Mouse (Mus musculus): ENCODE results near the gene Stn1. TPM values are rescaled to one million over a fixed set of nuclear protein-coding genes. Genes with fewer than 3 reads are reported as not detected.

Stn1 gene
- polyA plus RNA-seq, 1 experiment from 2014 or later = 53.6 TPM

DNA sequence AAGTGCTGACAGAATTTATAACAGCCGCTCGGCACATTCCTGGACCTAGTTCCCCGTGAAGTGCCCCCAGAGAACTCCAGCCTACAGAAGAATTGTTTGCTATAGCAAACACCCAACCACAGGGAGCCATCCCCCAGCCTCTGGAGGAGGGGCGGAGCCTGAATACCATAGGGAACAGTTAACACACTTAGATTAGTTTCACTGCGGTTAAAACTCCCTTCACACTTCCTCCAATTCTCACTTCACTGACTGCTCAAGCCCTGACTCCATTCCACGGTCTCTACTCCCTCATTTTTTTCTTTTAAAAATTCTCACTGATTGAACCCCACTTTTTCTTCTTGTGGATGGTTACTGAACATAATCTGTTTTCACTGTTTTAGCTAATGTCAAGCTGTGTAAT is 1.5 kb upstream of the Stn1 start:
- Histone ChIP-seq H3K9ac (no peak overlapping the region), H3K27ac (replicated peaks) (peak overlapping the region; percentile 89; the same call in 1 of the 2 replicates), H3K4me2 (replicated peaks) (no peak overlapping the region), H3K9me3 (replicated peaks) (no peaks in the 10 kb centered on the region), H3K27me3 (no peaks in the 10 kb centered on the region), H3K4me1 (peaks cover 32% of the 10 kb centered on the region), H3K36me3 (no peaks in the 10 kb centered on the region), H3K4me3 (replicated peaks) (no peak overlapping the region)
- WGBS = 13% methylated on average over 6 of the region's 6 CpGs
- no peak for ATAC-seq (ENCODE audit: insufficient number of reproducible peaks, low FRiP score, low TSS enrichment, low read depth)

DNA sequence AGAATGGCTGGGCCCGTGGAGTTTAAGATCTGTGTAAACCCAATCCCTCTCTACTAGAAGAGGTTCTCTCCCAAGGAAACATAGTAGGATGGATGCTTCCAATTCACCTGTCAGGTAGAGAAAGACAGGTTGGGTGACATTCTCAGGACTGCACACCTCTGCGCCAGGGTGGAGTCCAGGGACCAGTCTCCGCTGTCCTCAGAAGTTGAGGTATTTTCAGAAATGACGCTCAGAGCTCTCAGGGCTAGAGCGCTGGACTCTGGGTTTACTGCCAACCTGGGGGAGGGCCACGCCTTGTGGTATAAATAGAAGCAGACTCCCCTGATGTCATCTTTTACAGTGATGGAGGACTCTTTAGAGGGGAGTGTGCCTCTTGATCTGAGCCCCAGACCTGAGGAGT is 572 bp upstream of the Stn1 start:
- 67% methylated on average over 6 of the region's 6 CpGs for WGBS
- peak overlapping the region; percentile 56; the same call in 1 of the 2 replicates for H3K4me3 ChIP-seq (replicated peaks)
- no peak for ATAC-seq (ENCODE audit: insufficient number of reproducible peaks, low FRiP score, low TSS enrichment, low read depth)

DNA sequence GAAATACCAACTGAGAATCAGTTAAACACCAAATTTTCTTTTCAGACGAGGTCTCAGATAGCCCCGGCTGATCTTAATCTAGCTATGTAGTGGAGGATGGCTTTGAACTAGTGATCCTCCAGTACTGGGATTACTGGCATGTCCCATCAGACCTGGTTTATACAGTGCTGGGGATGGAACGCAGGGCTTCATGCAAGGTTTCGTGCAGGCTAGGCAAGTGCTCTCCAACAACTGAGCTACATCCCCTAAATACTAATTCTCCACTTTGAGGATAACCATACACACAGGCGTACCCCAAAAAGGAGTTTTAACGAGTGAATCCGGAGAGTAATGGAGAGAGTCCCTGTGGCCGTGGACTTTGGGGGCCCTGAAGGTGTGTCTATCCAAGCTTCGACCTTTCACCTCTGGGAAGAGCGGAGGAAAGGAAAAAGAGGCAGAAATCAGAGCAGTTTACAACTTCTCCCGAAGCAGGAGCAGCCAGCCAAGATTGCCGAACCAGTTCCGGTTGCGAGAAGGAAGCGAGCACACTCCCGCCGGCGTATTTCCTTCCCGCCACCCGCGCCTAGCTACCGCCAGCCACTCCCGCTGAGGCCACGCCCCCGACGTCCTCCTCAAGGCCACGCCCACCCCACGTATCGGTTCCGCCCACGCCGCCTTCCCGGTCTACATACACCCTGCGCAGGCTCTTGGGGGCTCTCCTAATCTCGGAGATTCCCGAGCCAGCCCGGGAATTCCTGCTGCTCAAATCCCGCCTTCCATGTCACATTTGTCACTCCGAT is 597 bp downstream of the Stn1 start:
- ATAC-seq (ENCODE audit: insufficient number of reproducible peaks, low FRiP score, low TSS enrichment, low read depth) = peak; percentile 97
- H3K4me1 ChIP-seq = peaks cover 32% of the 10 kb centered on the region
- H3K9me3 ChIP-seq (replicated peaks) = no peaks in the 10 kb centered on the region
- peaks cover 5% of the 10 kb centered on the region; the same call in 1 of the 2 replicates for H3K36me3 ChIP-seq
- H3K27me3 ChIP-seq = no peaks in the 10 kb centered on the region
- peak overlapping the region; percentile 56 for H3K4me3 ChIP-seq (replicated peaks)
- peak overlapping the region; percentile 68 for H3K4me2 ChIP-seq (replicated peaks)
- WGBS = 4% methylated on average over 39 of the region's 39 CpGs
- H3K9ac ChIP-seq = peak overlapping the region; percentile 55
- peak overlapping the region; percentile 89 for H3K27ac ChIP-seq (replicated peaks)

More for the DNA sequence above, 572 bp upstream of the Stn1 start:
- Histone ChIP-seq H3K4me1 (peaks cover 32% of the 10 kb centered on the region), H3K9me3 (replicated peaks) (no peaks in the 10 kb centered on the region), H3K9ac (0 out of 2 replicates have a peak overlapping the region, but pooled peaks have one; percentile 40), H3K36me3 (no peaks in the 10 kb centered on the region), H3K27ac (replicated peaks) (peak overlapping the region; percentile 89), H3K4me2 (replicated peaks) (peak overlapping the region; percentile 68), H3K27me3 (no peaks in the 10 kb centered on the region)

- Histone ChIP-seq H3K36me3 (peaks cover 13% of the 10 kb centered on the region), H3K27me3 (no peaks in the 10 kb centered on the region), H3K4me3 (replicated peaks) (no peak overlapping the region), H3K9me3 (replicated peaks) (no peaks in the 10 kb centered on the region), H3K27ac (replicated peaks) (no peak overlapping the region), H3K4me1 (peaks cover 40% of the 10 kb centered on the region), H3K9ac (no peak overlapping the region), H3K4me2 (replicated peaks) (no peak overlapping the region)
- WGBS = 49% methylated on average over 1 of the region's 1 CpGs
- no peak for ATAC-seq (ENCODE audit: insufficient number of reproducible peaks, low FRiP score, low TSS enrichment, low read depth)
Measured at GRCm38 (mm10) chr19:47534131-47534530, 3.2 kb downstream of the Stn1 start.

DNA sequence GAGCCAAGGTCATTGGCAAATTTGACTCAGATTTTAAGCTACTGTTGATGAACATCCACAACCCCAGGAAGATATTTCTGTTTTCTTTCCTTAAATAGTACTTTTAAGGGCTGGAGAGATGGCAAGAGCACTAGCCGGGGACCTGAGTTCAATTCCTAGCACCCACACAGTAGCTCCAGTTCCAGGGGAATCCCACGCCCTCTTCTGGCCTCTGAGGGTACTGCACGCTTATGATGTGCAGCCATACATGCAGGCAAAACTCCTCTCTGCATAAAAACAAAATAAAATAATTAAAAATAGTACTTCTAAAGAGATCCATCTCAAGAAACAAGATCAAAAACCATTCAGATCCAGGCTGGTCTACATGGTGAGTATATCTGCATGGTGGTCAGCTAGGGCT is 4.9 kb downstream of the Stn1 start:
- H3K4me2 ChIP-seq (replicated peaks) = no peak overlapping the region
- H3K27ac ChIP-seq (replicated peaks) = no peak overlapping the region
- no peak for ATAC-seq (ENCODE audit: insufficient number of reproducible peaks, low FRiP score, low TSS enrichment, low read depth)
- WGBS = 83% methylated on average over 3 of the region's 3 CpGs
- H3K4me1 ChIP-seq = peaks cover 27% of the 10 kb centered on the region
- H3K9ac ChIP-seq = no peak overlapping the region
- peaks cover 16% of the 10 kb centered on the region for H3K36me3 ChIP-seq
- no peak overlapping the region for H3K4me3 ChIP-seq (replicated peaks)
- no peaks in the 10 kb centered on the region for H3K9me3 ChIP-seq (replicated peaks)
- no peaks in the 10 kb centered on the region for H3K27me3 ChIP-seq

DNA sequence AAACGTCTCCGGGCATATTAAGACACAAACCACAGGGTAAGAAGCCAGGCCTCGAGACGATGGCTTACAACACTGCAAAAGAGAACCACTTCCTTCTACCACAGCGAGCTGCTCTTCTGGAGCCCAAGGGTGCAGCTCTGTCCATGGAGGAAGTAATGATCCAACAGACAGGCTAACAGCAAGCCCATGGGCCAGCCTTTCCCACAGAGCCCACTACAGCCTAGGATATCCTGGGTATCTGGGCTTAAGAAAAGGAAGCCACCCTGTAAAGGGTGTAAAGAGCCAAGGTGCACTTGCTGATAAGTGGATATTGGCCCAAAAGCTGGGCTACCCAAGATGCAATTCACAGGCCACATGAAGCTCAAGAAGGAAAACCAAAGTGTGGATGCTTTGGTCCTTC is 6.0 kb downstream of the Stn1 start:
- Histone ChIP-seq H3K9me3 (replicated peaks) (no peaks in the 10 kb centered on the region), H3K27ac (replicated peaks) (no peak overlapping the region; the same call in 1 of the 2 replicates), H3K4me2 (replicated peaks) (no peak overlapping the region), H3K27me3 (no peaks in the 10 kb centered on the region), H3K36me3 (peaks cover 16% of the 10 kb centered on the region), H3K4me3 (replicated peaks) (no peak overlapping the region), H3K4me1 (peaks cover 32% of the 10 kb centered on the region), H3K9ac (no peak overlapping the region)
- 51% methylated on average over 5 of the region's 5 CpGs for WGBS
- ATAC-seq (ENCODE audit: insufficient number of reproducible peaks, low FRiP score, low TSS enrichment, low read depth) = no peak

GRCm38 (mm10) chr19:47526239-47526986 is 10.9 kb downstream of the Stn1 start:
- H3K9me3 ChIP-seq (replicated peaks) = no peaks in the 10 kb centered on the region
- 53% methylated on average over 21 of the region's 21 CpGs for WGBS
- peak; percentile 49; the same call in 1 of the 2 replicates for ATAC-seq (ENCODE audit: insufficient number of reproducible peaks, low FRiP score, low TSS enrichment, low read depth)
- H3K9ac ChIP-seq = no peak overlapping the region
- peaks cover 43% of the 10 kb centered on the region for H3K36me3 ChIP-seq
- H3K27me3 ChIP-seq = no peaks in the 10 kb centered on the region
- H3K27ac ChIP-seq (replicated peaks) = peak overlapping the region; percentile 77
- no peak overlapping the region for H3K4me2 ChIP-seq (replicated peaks)
- no peak overlapping the region for H3K4me3 ChIP-seq (replicated peaks)
- H3K4me1 ChIP-seq = peaks cover 22% of the 10 kb centered on the region

DNA sequence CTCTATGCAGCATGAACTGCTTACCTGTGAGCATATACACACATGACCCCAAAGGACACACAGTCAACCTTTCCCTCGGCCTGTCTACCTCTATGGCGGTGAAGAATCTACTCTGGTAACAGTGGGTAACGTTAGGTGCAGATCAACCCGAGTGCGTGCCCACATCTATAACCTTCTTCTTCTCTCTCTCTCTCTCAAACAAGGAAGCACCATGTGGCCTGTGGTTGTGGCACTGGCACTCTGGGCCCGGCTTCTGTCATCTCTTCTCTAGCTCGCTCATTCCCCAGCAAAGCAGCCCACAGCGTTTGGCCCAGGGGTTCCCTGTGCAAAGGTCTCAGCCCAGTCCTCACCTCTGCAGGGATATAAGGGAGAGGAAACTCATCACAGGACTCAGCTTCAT is 12.4 kb downstream of the Stn1 start:
- no peak for ATAC-seq (ENCODE audit: insufficient number of reproducible peaks, low FRiP score, low TSS enrichment, low read depth)
- H3K9ac ChIP-seq = no peak overlapping the region
- no peaks in the 10 kb centered on the region for H3K27me3 ChIP-seq
- 95% methylated on average over 8 of the region's 8 CpGs for WGBS
- no peak overlapping the region for H3K4me3 ChIP-seq (replicated peaks)
- H3K9me3 ChIP-seq (replicated peaks) = no peaks in the 10 kb centered on the region
- H3K27ac ChIP-seq (replicated peaks) = no peak overlapping the region
- H3K36me3 ChIP-seq = peaks cover 40% of the 10 kb centered on the region
- H3K4me2 ChIP-seq (replicated peaks) = no peak overlapping the region
- H3K4me1 ChIP-seq = peaks cover 15% of the 10 kb centered on the region

- H3K27ac ChIP-seq (replicated peaks) = no peak overlapping the region
- no peak overlapping the region for H3K9ac ChIP-seq
- peaks cover 3% of the 10 kb centered on the region; the same call in 1 of the 2 replicates for H3K4me1 ChIP-seq
- H3K9me3 ChIP-seq (replicated peaks) = no peaks in the 10 kb centered on the region
- peaks cover 40% of the 10 kb centered on the region for H3K36me3 ChIP-seq
- 86% methylated on average over 5 of the region's 5 CpGs for WGBS
- H3K27me3 ChIP-seq = no peaks in the 10 kb centered on the region
- H3K4me2 ChIP-seq (replicated peaks) = no peak overlapping the region
- H3K4me3 ChIP-seq (replicated peaks) = no peak overlapping the region
- ATAC-seq (ENCODE audit: insufficient number of reproducible peaks, low FRiP score, low TSS enrichment, low read depth) = no peak
Measured at GRCm38 (mm10) chr19:47521403-47521802, 15.9 kb downstream of the Stn1 start.

GRCm38 (mm10) chr19:47519163-47519893 is 18.0 kb downstream of the Stn1 start:
- no peaks in the 10 kb centered on the region for H3K9me3 ChIP-seq (replicated peaks)
- peaks cover 51% of the 10 kb centered on the region for H3K36me3 ChIP-seq

More at GRCm38 (mm10) chr19:47519163-47519893, 18.0 kb downstream of the Stn1 start:
- Histone ChIP-seq H3K9ac (no peak overlapping the region), H3K27me3 (no peaks in the 10 kb centered on the region), H3K4me3 (replicated peaks) (no peak overlapping the region), H3K4me1 (no peaks in the 10 kb centered on the region), H3K27ac (replicated peaks) (no peak overlapping the region), H3K4me2 (replicated peaks) (no peak overlapping the region)
- no peak for ATAC-seq (ENCODE audit: insufficient number of reproducible peaks, low FRiP score, low TSS enrichment, low read depth)
- WGBS = 92% methylated on average over 8 of the region's 8 CpGs

All from embryonic facial prominence, embryonic 15.5 days (tissue).